In genomic region chr17:45526571-45526970, GRCm38 (mm10) we compare ENCODE assay signal across 16 mouse cellular contexts. TPM values are rescaled to one million over a fixed set of nuclear protein-coding genes. Genes with fewer than 3 reads are reported as not detected.
A peak's percentile ranks its signal among the peaks of the same experiment; 100 is the strongest.
DNase-seq lines count a peak whose midpoint lies in the region; ATAC-seq and TF ChIP-seq lines count a peak whose summit lies in the region.
"Had no signal": no experiment of that assay in that cellular context is flagged by ENCODE, and none has a peak within 500 bp of the region (broad histone marks: within the 10 kb centered on the region; RNA-seq: fewer than 3 reads in every experiment).

No protein-coding gene starts in this region.

- no peak overlapping the region for H3K4me2 ChIP-seq in liver, postnatal 0 days (ENCODE audit: low read depth, low read length)
- H3K4me2 ChIP-seq: embryonic facial prominence, embryonic 15.5 days; lung, embryonic 14.5 days; midbrain, embryonic 15.5 days had no signal

- H3K4me1 ChIP-seq in limb, embryonic 10.5 days, result peaks cover 26% of the 10 kb centered on the region
- H3K4me1 ChIP-seq in liver, postnatal 0 days (ENCODE audit: insufficient read depth), result no peaks in the 10 kb centered on the region

- ATAC-seq in liver, postnatal 0 days, result no peak
- ATAC-seq: forebrain, embryonic 14.5 days; inflammation-experienced regulatory T-cells, adult 6 months; midbrain, embryonic 15.5 days had no signal

- DNase-seq in embryo, embryonic 10.5 days (ENCODE audit: low spot score), result peak; percentile 27
- no peak for DNase-seq in embryo, embryonic 9.5 days (ENCODE audit: extremely low spot score)
- peak; percentile 37 for DNase-seq in kidney, adult 18-20 months
- no peak for DNase-seq in kidney, postnatal 10 days
- DNase-seq in R1 (ENCODE audit: low read depth, low spot score), result peak; percentile 91
- DNase-seq in retina, embryonic 14.5 days (ENCODE audit: low spot score), result peak; percentile 43
- DNase-seq in limb, embryonic 10.5 days (ENCODE audit: low spot score), result no peak
- DNase-seq in liver, postnatal 0 days, result no peak
- DNase-seq: gastrocnemius, adult 2 months; liver; lung, embryonic 14.5 days; thymus, postnatal 25 days had no signal

- no peaks in the 10 kb centered on the region for H3K36me3 ChIP-seq in limb, embryonic 10.5 days
- H3K36me3 ChIP-seq in liver, postnatal 0 days (replicated peaks; ENCODE audit: insufficient read depth, low read length), result no peaks in the 10 kb centered on the region
- H3K36me3 ChIP-seq: embryonic facial prominence, embryonic 15.5 days; midbrain, embryonic 15.5 days had no signal

- H3K9ac ChIP-seq in liver, postnatal 0 days (replicated peaks), result no peak overlapping the region
- H3K9ac ChIP-seq: embryonic facial prominence, embryonic 15.5 days; lung, embryonic 14.5 days; midbrain, embryonic 15.5 days had no signal

- TF ChIP-seq EP300 in liver, postnatal 0 days (IDR thresholded peaks at IDR 0.05; ENCODE audit: low read depth), result no peak

- no peak for TF ChIP-seq CTCF in liver, postnatal 0 days (IDR thresholded peaks at IDR 0.05; ENCODE audit: low read depth)

- no peak overlapping the region for H3K27ac ChIP-seq in limb, embryonic 10.5 days
- no peak overlapping the region for H3K27ac ChIP-seq in liver, postnatal 0 days (ENCODE audit: low read depth)
- H3K27ac ChIP-seq: embryonic facial prominence, embryonic 15.5 days; gastrocnemius, adult 2 months; midbrain, embryonic 15.5 days had no signal

- no peak overlapping the region for H3K4me3 ChIP-seq in limb, embryonic 10.5 days
- H3K4me3 ChIP-seq in liver, postnatal 0 days (ENCODE audit: low read depth, low read length), result no peak overlapping the region
- H3K4me3 ChIP-seq: embryonic facial prominence, embryonic 15.5 days; gastrocnemius, adult 2 months; midbrain, embryonic 15.5 days had no signal

- peaks cover 71% of the 10 kb centered on the region for H3K27me3 ChIP-seq in limb, embryonic 10.5 days (ENCODE audit: low read depth, poor library complexity, severe bottlenecking)
- H3K27me3 ChIP-seq in liver, postnatal 0 days (ENCODE audit: insufficient read depth, low read length), result peaks cover 25% of the 10 kb centered on the region

- H3K9me3 ChIP-seq in limb, embryonic 10.5 days (replicated peaks), result no peaks in the 10 kb centered on the region
- no peaks in the 10 kb centered on the region for H3K9me3 ChIP-seq in liver, postnatal 0 days (ENCODE audit: low read length)
- H3K9me3 ChIP-seq: embryonic facial prominence, embryonic 15.5 days; midbrain, embryonic 15.5 days had no signal

- 23% methylated on average over 5 of the region's 5 CpGs for WGBS in limb, embryonic 10.5 days
- 27% methylated on average over 5 of the region's 5 CpGs for WGBS in liver, postnatal 0 days (ENCODE audit: insufficient replicate concordance)

RNA-seq across cellular contexts. Expression of gene Tcte1, which starts 3.3 kb away (rescaled TPM):
- polyA plus RNA-seq in limb, embryonic 10.5 days (2016; fragmentation: Nextera tagmentation; extraction: Ambion mirVana), result 1.4 and 1.5 TPM in 2 replicates
- polyA plus RNA-seq in liver, postnatal 0 days (2015; fragmentation: Nextera tagmentation; extraction: Ambion mirVana), result not detected in 2 replicates
- polyA plus RNA-seq: inflammation-experienced regulatory T-cells, adult 6 months had no signal

RNA-seq across cellular contexts. Expression of gene Aars2, which starts 19.9 kb away (rescaled TPM):
- 32.2 and 34.9 TPM in 2 replicates for polyA plus RNA-seq in limb, embryonic 10.5 days (2016; fragmentation: Nextera tagmentation; extraction: Ambion mirVana)
- polyA plus RNA-seq in liver, postnatal 0 days (2015; fragmentation: Nextera tagmentation; extraction: Ambion mirVana), result 4.2 and 4.8 TPM in 2 replicates

RNA-seq across cellular contexts. Expression of gene Tmem151b, which starts 22.9 kb away (rescaled TPM):
- 4.1 and 6.8 TPM in 2 replicates for polyA plus RNA-seq in limb, embryonic 10.5 days (2016; fragmentation: Nextera tagmentation; extraction: Ambion mirVana)
- polyA plus RNA-seq in liver, postnatal 0 days (2015; fragmentation: Nextera tagmentation; extraction: Ambion mirVana), result 0.13 and 0.19 TPM in 2 replicates

RNA-seq across cellular contexts. Expression of gene Nfkbie, which starts 28.9 kb away (rescaled TPM):
- 5.1 and 5.2 TPM in 2 replicates for polyA plus RNA-seq in limb, embryonic 10.5 days (2016; fragmentation: Nextera tagmentation; extraction: Ambion mirVana)
- 2.8 and 3.0 TPM in 2 replicates for polyA plus RNA-seq in liver, postnatal 0 days (2015; fragmentation: Nextera tagmentation; extraction: Ambion mirVana)

RNA-seq across cellular contexts. Expression of gene Slc35b2, which starts 37.1 kb away (rescaled TPM):
- 102 and 105 TPM in 2 replicates for polyA plus RNA-seq in limb, embryonic 10.5 days (2016; fragmentation: Nextera tagmentation; extraction: Ambion mirVana)
- 47.7 and 47.9 TPM in 2 replicates for polyA plus RNA-seq in liver, postnatal 0 days (2015; fragmentation: Nextera tagmentation; extraction: Ambion mirVana)

Comparison
In these comparisons a context has a peak if more than half of its experiments do, and no peak if none do; other contexts are left out.
1. DNase-seq: peak in embryo, embryonic 10.5 days (single experiment), kidney, adult 18-20 months (single experiment), R1 (single experiment) and retina, embryonic 14.5 days (single experiment); none in embryo, embryonic 9.5 days (single experiment), kidney, postnatal 10 days (single experiment), limb, embryonic 10.5 days (single experiment) and liver, postnatal 0 days (single experiment).